Mouse (Mus musculus) small intestine, adult 2 months (tissue): ENCODE data around the gene Atp12a.

ENCODE experiments used
- CTCF ChIP-seq: fragments of 200-500 bp; IDR thresholded peaks from 2 replicates; pipeline ENCODE4 v1.5.1; 2012; ENCODE audit warnings: low read depth, mild to moderate bottlenecking, control low read depth, inconsistent platforms, low read length, moderate library complexity, mixed read lengths; ENCODE audit not compliant: insufficient replicate concordance, insufficient read length; ENCODE audit errors: extremely low read depth
- POLR2A ChIP-seq: fragments of 200-500 bp; IDR thresholded peaks from 2 replicates; pipeline ENCODE4 v1.6.1; 2012; ENCODE audit warnings: low read depth, mild to moderate bottlenecking, control low read depth, inconsistent platforms, low read length, moderate library complexity

GRCm38 (mm10) chr14:56338882-56339442, 25.9 kb upstream of the Atp12a start:
- TF ChIP-seq CTCF: no peak
- TF ChIP-seq POLR2A: no peak
